Mouse (Mus musculus) thymus, adult 2 months (tissue): ENCODE measurements at regions not wholly inside any gene's neighbourhood (a gene's known extent, or its start where the extent isn't known, plus 50 kb on each side); places are given as distances from the start of the nearest gene placed in this dataset.

Experiments used
- CTCF ChIP-seq: fragments of 200-500 bp; IDR thresholded peaks from 2 replicates; pipeline ENCODE4 v1.5.1; 2012; ENCODE audit warnings: mild to moderate bottlenecking, control low read depth, low read length, moderate library complexity, borderline replicate concordance; ENCODE audit not compliant: control insufficient read depth, poor library complexity, insufficient read depth; ENCODE audit errors: extremely low read depth
- POLR2A ChIP-seq: fragments of 200-500 bp; IDR thresholded peaks from 2 replicates; pipeline ENCODE4 v1.6.1; 2012; ENCODE audit warnings: mild to moderate bottlenecking, low read length, control low read depth, moderate library complexity; ENCODE audit not compliant: control insufficient read depth, poor library complexity, insufficient read depth; ENCODE audit errors: extremely low read depth

GRCm38 (mm10) chr2:167849999-167850552 lies 81.8 kb upstream of the Ptpn1 start:
- TF ChIP-seq POLR2A (no peak), CTCF (no peak)
